ENCODE assay signal across 13 mouse cellular contexts in genomic region chr7:117544126-117544525, GRCm38 (mm10).
"Had no signal": no experiment of that assay in that cellular context is flagged by ENCODE, and none has a peak within 500 bp of the region (broad histone marks: within the 10 kb centered on the region; RNA-seq: fewer than 3 reads in every experiment).

No protein-coding gene starts in this region.

- H3K9me3 ChIP-seq: liver, embryonic 13.5 days; stomach, embryonic 15.5 days had no signal

- H3K4me3 ChIP-seq: left cerebral cortex, adult 2 months; liver, embryonic 13.5 days; stomach, embryonic 15.5 days had no signal

- H3K27me3 ChIP-seq: liver, embryonic 13.5 days; stomach, embryonic 15.5 days had no signal

- H3K4me2 ChIP-seq: liver, embryonic 13.5 days; midbrain, embryonic 11.5 days; stomach, embryonic 15.5 days had no signal

- H3K9ac ChIP-seq: liver, embryonic 13.5 days; stomach, embryonic 15.5 days had no signal

- DNase-seq: layer of hippocampus, postnatal 36 days; liver, embryonic 13.5 days; lung, adult 2 months; lung, postnatal 14 days; lung, postnatal 4 days; midbrain, embryonic 14.5 days; right cerebral cortex, postnatal 14 days; right cerebral cortex, postnatal 4 days; thymus, postnatal 25 days had no signal

- H3K36me3 ChIP-seq: liver, embryonic 13.5 days; stomach, embryonic 15.5 days had no signal

- H3K27ac ChIP-seq: kidney, postnatal 0 days; left cerebral cortex, adult 2 months; liver, embryonic 13.5 days; stomach, embryonic 15.5 days had no signal

- H3K4me1 ChIP-seq: liver, embryonic 13.5 days; stomach, embryonic 15.5 days had no signal
